Mouse (Mus musculus) liver, embryonic 11.5 days (tissue): ENCODE data around the gene Gramd2. TPM values are rescaled to one million over a fixed set of nuclear protein-coding genes. Genes with fewer than 3 reads are reported as not detected.

Source experiments
- ATAC-seq: fragments of 200-750 bp; cut with Nextera tagmentation; replicated peaks from 2 replicates; pipeline ENCODE4 v1.8.0; 2017; ENCODE audit warnings: moderate number of reproducible peaks, mild to moderate bottlenecking, moderate TSS enrichment, moderate library complexity; ENCODE audit not compliant: low FRiP score
- DNase-seq: peaks from one replicate; pipeline ENCODE4 v3.0.0-alpha.2; 2017; ENCODE audit warnings: low spot score
- H3K27ac ChIP-seq: fragments of 300-500 bp; sonication (generic); 2 replicates; pipeline ENCODE4 v1.5.1; 2014; ENCODE audit warnings: mild to moderate bottlenecking, low read depth, low read length, control low read depth
- H3K27me3 ChIP-seq: fragments of 300-500 bp; sonication (generic); replicated peaks from 2 replicates; pipeline ENCODE4 v1.6.1; 2014; ENCODE audit warnings: low read length, mixed read lengths; ENCODE audit not compliant: control insufficient read depth, insufficient read depth
- H3K36me3 ChIP-seq: fragments of 300-500 bp; sonication (generic); 2 replicates; pipeline ENCODE4 v1.6.1; 2014; ENCODE audit warnings: mild to moderate bottlenecking, low read length, moderate library complexity, mixed read lengths; ENCODE audit not compliant: control insufficient read depth, insufficient read depth
- H3K4me1 ChIP-seq: fragments of 300-500 bp; sonication (generic); replicated peaks from 2 replicates; pipeline ENCODE4 v1.6.1; 2014; ENCODE audit warnings: low read length, mixed read lengths; ENCODE audit not compliant: control insufficient read depth, insufficient read depth
- H3K4me2 ChIP-seq: fragments of 300-500 bp; sonication (generic); 2 replicates; pipeline ENCODE4 v1.6.1; 2014; ENCODE audit warnings: mild to moderate bottlenecking, control low read depth, moderate library complexity
- H3K4me3 ChIP-seq: fragments of 300-500 bp; sonication (generic); 2 replicates; pipeline ENCODE4 v1.5.1; 2014; ENCODE audit warnings: low read depth, low read length, control low read depth
- H3K9ac ChIP-seq: fragments of 300-500 bp; sonication (generic); 2 replicates; pipeline ENCODE4 v1.6.1; 2014; ENCODE audit warnings: low read depth, low read length, control low read depth
- H3K9me3 ChIP-seq: fragments of 300-500 bp; sonication (generic); 2 replicates; pipeline ENCODE4 v1.6.1; 2016; ENCODE audit warnings: low read length, inconsistent platforms, mixed read lengths; ENCODE audit not compliant: control insufficient read depth
- WGBS: fragments of 180-500 bp; shearing (Covaris S2); extraction: QIAGEN DNeasy Blood & Tissue Kit; methylation state at CpG from one replicate; pipeline ENCODE4 v1.1.7; 2014; 5-methylcytosine and 5-hydroxymethylcytosine counted together
- polyA plus RNA-seq: library from polyadenylated mRNA; unstranded; fragments of >200 nt; fragmentation: Nextera tagmentation; extraction: Ambion mirVana; gene quantifications from 2 replicates; pipeline ENCODE4 v1.2.1, GENCODE M21; 2014

Gene Gramd2
- polyA plus RNA-seq, 1 experiment from 2014 or later: 0.25 TPM

- no peak overlapping the region for H3K9ac ChIP-seq
- no peaks in the 10 kb centered on the region; the same call in none of the 2 replicates for H3K27me3 ChIP-seq
- H3K4me3 ChIP-seq: no peak overlapping the region
- peaks cover 3% of the 10 kb centered on the region; the same call in 1 of the 2 replicates for H3K4me1 ChIP-seq
- 52% methylated on average over 3 of the region's 3 CpGs for WGBS
- DNase-seq (no peak), ATAC-seq (no peak)
- H3K4me2 ChIP-seq: no peak overlapping the region
- H3K36me3 ChIP-seq: no peaks in the 10 kb centered on the region
- H3K9me3 ChIP-seq: no peaks in the 10 kb centered on the region
- no peak overlapping the region for H3K27ac ChIP-seq
Observed at GRCm38 (mm10) chr9:59695451-59695813, 15.5 kb downstream of the Gramd2 start.

- no peak for ATAC-seq
- WGBS: 76% methylated on average over 3 of the region's 3 CpGs
- no peak overlapping the region for H3K9ac ChIP-seq
Observed at GRCm38 (mm10) chr9:59696381-59696780, 16.4 kb downstream of the Gramd2 start.

GRCm38 (mm10) chr9:59701094-59701493 lies 21.1 kb downstream of the Gramd2 start:
- no peak overlapping the region for H3K27ac ChIP-seq
- no peak for ATAC-seq

More at GRCm38 (mm10) chr9:59696381-59696780, 16.4 kb downstream of the Gramd2 start:
- Histone ChIP-seq H3K4me3 (no peak overlapping the region), H3K27ac (no peak overlapping the region), H3K27me3 (no peaks in the 10 kb centered on the region; the same call in 1 of the 2 replicates), H3K4me2 (no peak overlapping the region), H3K9me3 (no peaks in the 10 kb centered on the region), H3K4me1 (peaks cover 3% of the 10 kb centered on the region; the same call in 1 of the 2 replicates), H3K36me3 (no peaks in the 10 kb centered on the region)
- DNase-seq: no peak

GRCm38 (mm10) chr9:59703099-59703498 lies 23.2 kb downstream of the Gramd2 start:
- WGBS: 71% methylated on average over 6 of the region's 6 CpGs
- no peaks in the 10 kb centered on the region for H3K9me3 ChIP-seq
- no peaks in the 10 kb centered on the region for H3K27me3 ChIP-seq
- no peak for DNase-seq
- no peak overlapping the region for H3K27ac ChIP-seq
- H3K9ac ChIP-seq: no peak overlapping the region
- H3K4me1 ChIP-seq: no peaks in the 10 kb centered on the region
- H3K4me2 ChIP-seq: no peak overlapping the region
- no peaks in the 10 kb centered on the region for H3K36me3 ChIP-seq
- no peak for ATAC-seq
- H3K4me3 ChIP-seq: no peak overlapping the region

More at GRCm38 (mm10) chr9:59701094-59701493, 21.1 kb downstream of the Gramd2 start:
- 84% methylated on average over 7 of the region's 7 CpGs for WGBS
- Histone ChIP-seq H3K4me1 (no peaks in the 10 kb centered on the region), H3K9me3 (no peaks in the 10 kb centered on the region), H3K4me2 (no peak overlapping the region), H3K4me3 (no peak overlapping the region), H3K36me3 (no peaks in the 10 kb centered on the region), H3K27me3 (no peaks in the 10 kb centered on the region; the same call in 1 of the 2 replicates), H3K9ac (no peak overlapping the region)
- DNase-seq: no peak

- Histone ChIP-seq H3K9me3 (no peaks in the 10 kb centered on the region), H3K4me2 (no peak overlapping the region), H3K4me3 (no peak overlapping the region), H3K36me3 (no peaks in the 10 kb centered on the region), H3K27ac (no peak overlapping the region), H3K27me3 (no peaks in the 10 kb centered on the region; the same call in 1 of the 2 replicates), H3K4me1 (no peaks in the 10 kb centered on the region), H3K9ac (no peak overlapping the region)
- DNase-seq (no peak), ATAC-seq (no peak)
- whole genome bisulfite sequencing: 49% methylated on average over 10 of the region's 10 CpGs
Observed at GRCm38 (mm10) chr9:59706850-59707825, 27.2 kb downstream of the Gramd2 start.

GRCm38 (mm10) chr9:59709225-59709624 lies 29.3 kb downstream of the Gramd2 start:
- H3K4me3 ChIP-seq: no peak overlapping the region
- ATAC-seq (no peak), DNase-seq (no peak)
- WGBS: 73% methylated on average over 3 of the region's 3 CpGs
- no peaks in the 10 kb centered on the region for H3K36me3 ChIP-seq
- H3K9ac ChIP-seq: no peak overlapping the region
- H3K4me1 ChIP-seq: no peaks in the 10 kb centered on the region
- H3K27ac ChIP-seq: no peak overlapping the region
- H3K27me3 ChIP-seq: no peaks in the 10 kb centered on the region; the same call in 1 of the 2 replicates
- no peak overlapping the region for H3K4me2 ChIP-seq
- no peaks in the 10 kb centered on the region for H3K9me3 ChIP-seq

- Histone ChIP-seq H3K9ac (no peak overlapping the region), H3K4me3 (no peak overlapping the region), H3K4me1 (no peaks in the 10 kb centered on the region), H3K27ac (no peak overlapping the region), H3K36me3 (no peaks in the 10 kb centered on the region), H3K9me3 (no peaks in the 10 kb centered on the region), H3K27me3 (no peaks in the 10 kb centered on the region; the same call in 1 of the 2 replicates), H3K4me2 (no peak overlapping the region)
- DNase-seq (no peak), ATAC-seq (no peak)
- WGBS: 67% methylated on average over 7 of the region's 7 CpGs
Observed at GRCm38 (mm10) chr9:59716275-59716898, 36.4 kb downstream of the Gramd2 start.

- 84% methylated on average over 4 of the region's 4 CpGs for WGBS
- Histone ChIP-seq H3K4me1 (no peaks in the 10 kb centered on the region), H3K4me3 (no peak overlapping the region), H3K27ac (no peak overlapping the region), H3K4me2 (no peak overlapping the region), H3K9ac (no peak overlapping the region), H3K9me3 (no peaks in the 10 kb centered on the region), H3K27me3 (no peaks in the 10 kb centered on the region), H3K36me3 (no peaks in the 10 kb centered on the region)
- no peak for DNase-seq
- no peak for ATAC-seq
Observed at GRCm38 (mm10) chr9:59718237-59718636, 38.3 kb downstream of the Gramd2 start.
